Mouse (Mus musculus) cerebellum, adult 9-11 months (tissue): ENCODE measurements around the gene Aff1.

Source experiments
- DNase-seq: peaks from one replicate; pipeline ENCODE4 v3.0.0; 2022

The Aff1 gene

GRCm38 (mm10) chr5:103694094-103694493, 1.9 kb downstream of the Aff1 start:
- DNase-seq: no peak

GRCm38 (mm10) chr5:103697875-103698491, 5.8 kb downstream of the Aff1 start:
- DNase-seq: no peak

GRCm38 (mm10) chr5:103698577-103698976, 6.4 kb downstream of the Aff1 start:
- DNase-seq: no peak

- DNase-seq: no peak
These were observed 7.4 kb downstream of the Aff1 start for GRCm38 (mm10) chr5:103699537-103699936.

- DNase-seq: no peak
These were observed 8.5 kb downstream of the Aff1 start for GRCm38 (mm10) chr5:103700661-103701060.

- no peak for DNase-seq
These were observed 9.3 kb downstream of the Aff1 start for GRCm38 (mm10) chr5:103701466-103701865.

GRCm38 (mm10) chr5:103702527-103702926, 10.4 kb downstream of the Aff1 start:
- no peak for DNase-seq

- DNase-seq: no peak
These were observed 13.2 kb downstream of the Aff1 start for GRCm38 (mm10) chr5:103705331-103705730.

- DNase-seq: no peak
These were observed 13.7 kb downstream of the Aff1 start for GRCm38 (mm10) chr5:103705874-103706273.

- no peak for DNase-seq
These were observed 16.9 kb downstream of the Aff1 start for GRCm38 (mm10) chr5:103709044-103709443.

- no peak for DNase-seq
These were observed 19.7 kb downstream of the Aff1 start for GRCm38 (mm10) chr5:103711886-103712285.

- DNase-seq: no peak
These were observed 21.2 kb downstream of the Aff1 start for GRCm38 (mm10) chr5:103713422-103713821.

GRCm38 (mm10) chr5:103714943-103715342, 22.8 kb downstream of the Aff1 start:
- no peak for DNase-seq

GRCm38 (mm10) chr5:103716824-103717342, 24.7 kb downstream of the Aff1 start:
- DNase-seq: no peak

GRCm38 (mm10) chr5:103719131-103719530, 27.0 kb downstream of the Aff1 start:
- no peak for DNase-seq

GRCm38 (mm10) chr5:103719851-103720250, 27.7 kb downstream of the Aff1 start:
- DNase-seq: no peak

GRCm38 (mm10) chr5:103720967-103721366, 28.8 kb downstream of the Aff1 start:
- DNase-seq: no peak

GRCm38 (mm10) chr5:103721490-103721889, 29.3 kb downstream of the Aff1 start:
- no peak for DNase-seq

- no peak for DNase-seq
These were observed 30.5 kb downstream of the Aff1 start for GRCm38 (mm10) chr5:103722721-103723120.

- DNase-seq: no peak
These were observed 32.2 kb downstream of the Aff1 start for GRCm38 (mm10) chr5:103724384-103724783.

- no peak for DNase-seq
These were observed 32.6 kb downstream of the Aff1 start for GRCm38 (mm10) chr5:103724823-103725222.

GRCm38 (mm10) chr5:103725268-103726149, 33.3 kb downstream of the Aff1 start:
- DNase-seq: no peak

- DNase-seq: no peak
These were observed 34.2 kb downstream of the Aff1 start for GRCm38 (mm10) chr5:103726281-103726938.
